Mouse (Mus musculus): Measurements from ENCODE around the gene Lrfn2.

Gene Lrfn2

GRCm38 (mm10) chr17:48956033-48956631 lies 24.0 kb downstream of the Lrfn2 start:
- in situ Hi-C loops (cut with MboI; ENCODE audit: low pct_unique_long_range_greater_than_20kb in 1 of 2, low sequenced_read_pairs in 2 of 2, unreplicated experiment in 1 of 2): no loop called here

GRCm38 (mm10) chr17:48960161-48960698 lies 28.1 kb downstream of the Lrfn2 start:
- in situ Hi-C loops (cut with MboI; ENCODE audit: low pct_unique_long_range_greater_than_20kb in 1 of 2, low sequenced_read_pairs in 2 of 2, unreplicated experiment in 1 of 2): no loop called here

DNA sequence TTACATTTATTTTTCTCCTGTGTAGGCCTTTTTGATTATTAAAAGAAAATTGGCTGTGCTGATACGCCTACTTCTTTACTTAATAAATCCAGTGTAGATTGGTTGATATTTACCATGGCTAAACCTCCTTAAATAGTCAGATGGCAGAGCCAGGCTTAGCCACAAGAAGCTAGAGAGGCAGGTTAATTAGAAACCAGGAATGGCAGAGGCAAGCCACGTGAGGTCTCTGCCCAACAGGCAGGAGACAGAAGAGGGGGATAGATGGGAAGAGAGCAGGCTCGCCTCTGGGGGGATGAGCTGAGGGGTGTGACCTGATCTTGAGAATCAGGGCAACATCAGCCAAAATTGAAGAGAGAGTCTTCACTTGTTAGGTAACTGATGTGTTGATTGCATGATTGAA lies 30.5 kb downstream of the Lrfn2 start:
- in situ Hi-C loops (cut with MboI; ENCODE audit: low pct_unique_long_range_greater_than_20kb in 1 of 2, low sequenced_read_pairs in 2 of 2, unreplicated experiment in 1 of 2): no loop called here

GRCm38 (mm10) chr17:48963740-48964139 lies 31.6 kb downstream of the Lrfn2 start:
- in situ Hi-C loops (cut with MboI; ENCODE audit: low pct_unique_long_range_greater_than_20kb in 1 of 2, low sequenced_read_pairs in 2 of 2, unreplicated experiment in 1 of 2): no loop called here

DNA sequence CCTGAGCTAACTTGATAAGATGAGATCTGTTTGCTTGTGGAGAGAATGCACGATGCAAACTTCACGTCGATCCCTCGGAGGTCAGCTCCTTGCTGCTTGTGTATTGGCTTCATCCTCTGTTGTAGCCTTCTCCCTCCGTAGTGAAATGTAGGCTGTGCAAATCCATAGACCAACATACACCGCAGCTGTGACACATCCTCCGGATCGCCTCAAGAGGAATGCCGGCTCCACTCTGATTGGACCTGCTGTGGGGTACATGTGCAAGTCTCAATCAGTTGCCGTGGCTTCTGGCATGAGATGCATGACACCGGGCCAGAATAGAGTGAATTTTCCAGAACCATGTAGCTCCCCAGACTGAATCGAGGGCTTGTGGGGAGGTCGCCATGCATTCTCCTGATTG lies 36.1 kb downstream of the Lrfn2 start:
- in situ Hi-C loops (cut with MboI; ENCODE audit: low pct_unique_long_range_greater_than_20kb in 1 of 2, low sequenced_read_pairs in 2 of 2, unreplicated experiment in 1 of 2): no loop called here

GRCm38 (mm10) chr17:48971296-48971695 lies 39.1 kb downstream of the Lrfn2 start:
- in situ Hi-C loops (cut with MboI; ENCODE audit: low pct_unique_long_range_greater_than_20kb in 1 of 2, low sequenced_read_pairs in 2 of 2, unreplicated experiment in 1 of 2): no loop called here

- in situ Hi-C loops (cut with MboI; ENCODE audit: low pct_unique_long_range_greater_than_20kb in 1 of 2, low sequenced_read_pairs in 2 of 2, unreplicated experiment in 1 of 2): no loop called here
Measured at GRCm38 (mm10) chr17:48972866-48973265, 40.7 kb downstream of the Lrfn2 start.

- in situ Hi-C loops (cut with MboI; ENCODE audit: low pct_unique_long_range_greater_than_20kb in 1 of 2, low sequenced_read_pairs in 2 of 2, unreplicated experiment in 1 of 2): no loop called here
Measured at GRCm38 (mm10) chr17:48973394-48973793, 41.2 kb downstream of the Lrfn2 start.

GRCm38 (mm10) chr17:48975055-48975454 lies 42.9 kb downstream of the Lrfn2 start:
- in situ Hi-C loops (cut with MboI; ENCODE audit: low pct_unique_long_range_greater_than_20kb in 1 of 2, low sequenced_read_pairs in 2 of 2, unreplicated experiment in 1 of 2): no loop called here

DNA sequence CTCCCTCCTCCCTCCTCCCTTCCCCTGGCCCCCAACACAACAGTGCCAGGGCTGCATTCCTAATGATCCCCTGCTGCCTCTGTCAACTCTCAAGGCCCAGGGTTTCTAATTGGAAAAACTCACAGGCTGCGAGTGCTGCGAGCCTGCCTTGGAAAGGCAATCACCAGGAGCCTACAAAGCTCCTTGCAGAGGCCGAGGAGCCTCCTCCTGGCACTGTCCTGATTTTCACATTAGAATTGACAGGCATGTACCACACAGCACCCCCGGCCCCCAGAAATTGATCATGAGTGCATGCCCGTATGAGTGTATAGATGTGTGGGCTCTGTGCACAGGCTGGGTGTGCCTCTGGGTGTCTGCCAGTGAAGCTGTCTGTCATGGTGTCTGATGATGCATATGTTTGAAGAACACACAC lies 44.4 kb downstream of the Lrfn2 start:
- in situ Hi-C loops (cut with MboI; ENCODE audit: low pct_unique_long_range_greater_than_20kb in 1 of 2, low sequenced_read_pairs in 2 of 2, unreplicated experiment in 1 of 2): no loop called here

- in situ Hi-C loops (cut with MboI; ENCODE audit: low pct_unique_long_range_greater_than_20kb in 1 of 2, low sequenced_read_pairs in 2 of 2, unreplicated experiment in 1 of 2): no loop called here
Measured at GRCm38 (mm10) chr17:48995256-48995993, 63.2 kb downstream of the Lrfn2 start.

DNA sequence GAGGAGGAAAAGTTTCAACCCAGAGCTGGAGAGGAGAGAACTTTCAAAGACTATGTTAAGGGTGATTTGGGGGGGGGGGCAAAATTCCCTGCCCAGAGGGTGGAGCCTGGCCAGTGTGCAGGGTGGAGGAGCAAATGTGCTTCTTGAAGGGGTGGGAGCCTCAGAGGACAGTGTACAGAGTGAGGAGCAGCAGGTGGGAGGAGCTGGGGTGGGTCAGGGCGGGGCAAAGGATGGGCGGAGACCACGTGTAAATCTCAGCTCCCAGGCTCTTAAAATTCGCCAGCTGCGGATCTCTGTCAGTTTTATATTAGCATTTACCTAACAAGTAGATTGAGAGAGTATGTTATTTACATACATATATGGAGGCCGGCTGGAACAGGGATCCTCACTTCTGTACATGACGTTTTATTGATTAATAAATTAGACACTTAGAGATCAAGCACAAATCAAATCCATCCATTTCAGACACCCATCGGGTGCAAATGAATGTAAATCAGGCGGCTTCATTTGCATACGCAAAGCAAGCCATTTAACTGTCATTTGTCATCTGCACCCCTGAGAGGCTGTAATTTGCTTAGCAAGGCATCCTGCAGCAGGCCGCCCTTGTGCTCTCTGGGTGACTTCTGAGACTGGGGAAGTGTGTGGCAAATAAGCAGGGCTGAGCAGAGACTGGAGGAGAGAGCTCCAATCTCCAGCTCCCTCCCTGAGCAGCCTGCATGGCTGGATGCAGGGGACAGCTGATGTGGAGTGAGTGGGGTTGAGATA lies 67.5 kb downstream of the Lrfn2 start:
- in situ Hi-C loops (cut with MboI; ENCODE audit: low pct_unique_long_range_greater_than_20kb in 1 of 2, low sequenced_read_pairs in 2 of 2, unreplicated experiment in 1 of 2): no loop called here

DNA sequence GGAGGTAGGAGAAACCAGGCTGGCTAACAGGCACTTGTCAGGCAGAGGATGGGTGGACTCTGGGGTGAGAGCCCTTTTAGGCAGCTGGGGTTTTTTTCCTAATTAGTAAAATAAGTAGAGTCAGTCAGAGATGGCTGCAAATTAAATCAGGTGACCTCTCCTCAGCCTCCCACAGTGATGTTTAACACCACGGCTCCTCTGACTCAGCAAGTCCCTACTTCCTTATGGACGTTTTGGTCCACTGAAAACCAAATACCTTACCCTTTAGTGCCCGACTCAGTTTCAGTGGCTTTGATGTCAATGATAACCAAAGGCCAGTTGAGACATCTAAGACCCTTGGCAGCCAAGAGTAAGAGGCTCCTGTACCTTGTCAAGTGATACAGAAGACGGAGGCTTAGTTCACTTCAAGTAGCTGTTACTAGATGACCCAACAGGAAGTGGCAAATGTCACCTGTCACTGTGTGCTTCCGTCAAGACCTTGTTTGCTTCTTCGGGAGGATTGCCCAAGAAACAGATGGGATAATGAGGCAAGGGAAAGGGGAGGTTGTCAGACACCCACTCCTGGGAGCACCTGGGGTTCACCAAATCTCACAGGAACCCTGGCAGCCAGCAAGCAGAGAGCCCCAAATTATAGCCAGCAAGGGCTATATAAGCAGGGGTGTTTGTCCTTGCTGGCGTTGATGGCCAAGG lies 77.3 kb downstream of the Lrfn2 start:
- in situ Hi-C loops (cut with MboI; ENCODE audit: low pct_unique_long_range_greater_than_20kb in 1 of 2, low sequenced_read_pairs in 2 of 2, unreplicated experiment in 1 of 2): no loop called here

DNA sequence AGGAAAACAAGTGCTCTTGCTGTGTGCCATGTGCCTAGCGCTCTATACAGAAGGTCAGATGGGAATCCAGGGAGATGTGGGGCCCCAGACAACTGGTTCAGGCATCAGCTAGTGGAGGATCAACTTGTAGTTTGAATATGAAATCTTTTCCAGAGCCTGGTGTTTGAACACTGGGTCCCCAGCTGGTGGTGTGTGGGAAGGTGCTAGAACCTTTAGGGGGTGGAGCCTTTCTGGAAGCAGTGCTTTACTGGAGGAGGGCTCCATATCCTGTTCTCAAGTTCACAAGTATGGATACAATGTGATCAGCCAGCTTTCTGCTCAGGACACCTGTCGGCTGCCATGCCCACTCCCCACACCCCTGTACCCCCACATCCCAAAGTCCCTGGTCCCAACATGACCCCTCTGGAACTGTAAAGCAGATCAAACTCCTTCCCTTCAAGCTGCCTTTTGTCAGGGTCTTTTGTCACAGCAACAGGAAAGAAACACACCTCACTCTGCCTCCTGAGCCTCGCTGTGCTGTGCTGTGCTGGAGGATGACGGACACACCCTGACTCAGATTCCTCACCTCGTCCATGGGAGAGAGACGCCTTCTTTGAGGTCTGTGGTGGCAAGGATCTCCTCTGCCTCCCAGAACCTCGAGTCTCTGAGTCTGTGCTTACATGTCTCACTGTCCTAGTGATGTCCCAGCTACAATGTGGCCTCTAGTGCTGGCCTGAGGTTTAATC lies 81.9 kb downstream of the Lrfn2 start:
- in situ Hi-C loops (cut with MboI; ENCODE audit: low pct_unique_long_range_greater_than_20kb in 1 of 2, low sequenced_read_pairs in 2 of 2, unreplicated experiment in 1 of 2): no loop called here

DNA sequence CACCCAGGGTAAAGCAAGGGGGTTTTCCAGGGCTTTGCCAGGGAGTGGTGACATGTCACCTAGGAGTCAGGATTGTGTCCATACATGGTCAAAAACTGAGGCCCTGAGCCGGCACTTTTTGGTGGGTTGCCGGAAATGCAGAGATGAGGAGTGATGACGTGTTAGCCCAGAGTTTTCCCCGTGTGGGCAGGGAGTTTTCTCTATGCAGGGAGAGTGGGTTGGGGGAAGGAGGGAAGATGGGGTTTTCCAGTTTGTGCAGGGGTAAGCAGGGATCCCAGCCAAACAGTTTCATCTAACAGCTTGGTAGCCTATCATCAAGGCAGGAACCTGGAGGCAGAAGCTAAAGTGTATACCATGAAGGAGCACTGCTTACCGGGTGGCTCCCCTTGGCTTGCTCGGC lies 83.2 kb downstream of the Lrfn2 start:
- in situ Hi-C loops (cut with MboI; ENCODE audit: low pct_unique_long_range_greater_than_20kb in 1 of 2, low sequenced_read_pairs in 2 of 2, unreplicated experiment in 1 of 2): no loop called here

GRCm38 (mm10) chr17:49016229-49016628 lies 84.0 kb downstream of the Lrfn2 start:
- in situ Hi-C loops (cut with MboI; ENCODE audit: low pct_unique_long_range_greater_than_20kb in 1 of 2, low sequenced_read_pairs in 2 of 2, unreplicated experiment in 1 of 2): no loop called here

DNA sequence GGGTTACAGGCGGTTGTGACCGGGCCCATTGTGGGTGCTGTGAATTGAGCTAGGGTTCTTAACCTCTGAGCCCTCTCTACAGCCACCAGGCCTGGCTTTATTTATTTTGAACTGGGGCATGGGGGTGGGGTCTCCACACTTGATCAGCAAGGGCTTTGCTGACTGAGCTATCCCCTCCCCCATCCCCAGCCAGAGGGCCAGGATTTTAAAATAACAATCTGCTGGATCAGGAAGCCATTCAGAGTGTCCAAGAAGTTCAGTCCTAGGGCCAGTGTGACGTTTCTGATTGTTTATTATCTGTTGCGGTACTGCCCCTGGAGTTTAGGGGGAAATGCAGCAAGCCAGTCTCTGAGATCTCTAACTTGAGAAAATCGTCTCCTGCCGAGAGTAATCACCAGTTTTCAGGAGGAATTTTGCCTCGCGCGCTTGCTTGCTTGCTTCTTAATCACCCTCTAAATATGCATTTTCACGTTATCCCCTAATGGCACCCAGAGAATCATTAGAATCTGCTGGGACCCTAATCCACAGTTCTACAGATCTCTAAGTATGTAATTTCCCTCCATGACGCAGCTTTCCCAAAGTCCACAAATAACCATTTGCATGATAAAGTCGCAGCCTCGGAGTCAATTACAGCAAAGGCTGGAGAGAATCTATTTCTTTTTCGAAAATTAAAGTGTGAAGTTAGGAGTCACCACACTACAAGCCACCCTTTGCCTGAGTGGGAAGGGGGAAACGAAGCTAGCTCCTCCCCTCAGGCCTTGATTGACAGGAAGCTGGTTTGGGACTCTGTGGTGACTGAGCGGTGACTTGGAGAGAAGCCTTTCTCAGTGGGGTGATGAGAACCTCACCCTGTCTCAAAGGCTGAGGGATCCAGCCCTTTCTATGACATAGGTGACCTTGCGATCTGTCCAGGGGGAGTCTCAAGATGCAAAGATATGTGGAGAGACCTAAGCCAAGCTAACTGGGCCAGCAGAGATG lies 85.5 kb downstream of the Lrfn2 start:
- in situ Hi-C loops (cut with MboI; ENCODE audit: low pct_unique_long_range_greater_than_20kb in 1 of 2, low sequenced_read_pairs in 2 of 2, unreplicated experiment in 1 of 2): no loop called here

Measured in mouse embryonic stem cell (cell line).